Mouse (Mus musculus) activated CD4-positive, CD25-positive, alpha-beta regulatory T cell (primary cell): ENCODE data around the gene Romo1. TPM values are rescaled to one million over a fixed set of nuclear protein-coding genes. Genes with fewer than 3 reads are reported as not detected.

Source experiments
- polyA plus RNA-seq, 2 experiments: library from polyadenylated mRNA; unstranded; fragments of 100-300 nt; shearing (Covaris generic); gene quantifications; one replicate each; pipeline ENCODE4 v1.2.1; 2017

Gene Romo1
- polyA plus RNA-seq: 100 to 1,000 TPM; 177 to 202 TPM

GRCm38 (mm10) chr2:156143953-156144724, at the start of gene Romo1, which contains the start of gene Nfs1:
Gene Romo1, plus strand, starts transcription at chr2:156144039.
Gene Nfs1, minus strand, starts transcription at chr2:156144186.

GRCm38 (mm10) chr2:156111358-156112079, 32.3 kb upstream of the Romo1 start, which contains the start of the genes Cpne1 and Rbm12:
Gene Cpne1, minus strand, starts transcription at chr2:156111965.
Gene Rbm12, minus strand, starts transcription at chr2:156111978.

GRCm38 (mm10) chr2:156126992-156127391, 16.8 kb upstream of the Romo1 start, which contains the start of gene Gm28036:
Gene Gm28036, minus strand, starts transcription at chr2:156127092.

DNA sequence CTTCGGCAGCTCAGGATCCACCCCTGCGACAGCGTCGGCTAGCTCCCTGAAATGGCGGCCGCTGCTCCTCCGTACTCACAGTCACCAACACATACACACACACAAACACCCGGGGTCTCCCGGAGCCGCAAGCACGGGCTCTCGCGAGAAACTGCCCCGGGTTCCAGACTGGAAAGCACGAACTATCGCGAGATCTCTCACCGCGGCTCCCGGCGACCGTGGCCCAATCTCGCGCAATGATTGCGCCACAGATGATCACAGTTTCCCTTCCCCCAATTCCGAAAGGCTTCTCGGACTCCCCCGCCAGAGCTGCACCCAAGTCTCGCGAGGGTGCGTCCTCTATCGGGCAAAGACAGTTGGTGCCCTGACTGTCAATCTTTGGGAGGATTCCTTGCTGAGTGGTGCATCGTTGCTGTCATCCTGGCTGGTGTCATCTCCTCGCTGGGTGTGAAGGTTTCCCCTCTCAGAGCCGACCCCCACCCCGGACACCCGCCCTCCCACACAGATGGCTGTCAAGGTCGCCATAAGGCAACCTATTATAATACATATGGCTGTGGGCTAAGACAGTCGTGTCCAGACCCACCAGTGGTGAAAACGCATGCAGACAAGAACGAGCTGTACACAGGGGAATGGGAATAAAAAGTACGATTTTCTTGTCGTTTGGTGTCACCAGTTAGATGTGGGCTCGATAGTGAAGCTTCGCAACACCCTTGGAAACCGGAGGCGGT, 36.4 kb downstream of the Romo1 start, which contains the start of gene Rbm39:
Gene Rbm39, minus strand, starts transcription at position 145 of the 728 bp plus-strand sequence.

Other genes with a start within 250 kb of the Romo1 start
- gene Uqcc1, start 213.7 kb upstream of the Romo1 start, polyA plus RNA-seq: 10 to 100 TPM; 26.6 to 30.4 TPM
- gene Gm15557, start 203.3 kb upstream of the Romo1 start, polyA plus RNA-seq: not detected
- not detected for gene Gdf5, start 198.7 kb upstream of the Romo1 start, polyA plus RNA-seq
- 10 to 100 TPM; 23.8 to 46.7 TPM for gene Cep250, start 187.6 kb upstream of the Romo1 start, polyA plus RNA-seq
- 1 to 10 TPM; 1.4 to 2.1 TPM for gene 6430550D23Rik, start 136.1 kb upstream of the Romo1 start, polyA plus RNA-seq
- gene Ergic3, start 136.0 kb upstream of the Romo1 start, polyA plus RNA-seq: 100 to 1,000 TPM; 132 to 136 TPM
- under 1 TPM in 1 of 2 experiments, not detected in 1; 0.11 TPM for gene Fer1l4, start 91.1 kb upstream of the Romo1 start, polyA plus RNA-seq
- gene Spag4, start 78.9 kb upstream of the Romo1 start, polyA plus RNA-seq: under 1 TPM; 0.27 to 0.60 TPM
- 100 to 1,000 TPM in 1 of 2 experiments, 10 to 100 TPM in 1; 99.2 to 101 TPM for gene Cpne1, start 32.1 kb upstream of the Romo1 start, polyA plus RNA-seq
- 10 to 100 TPM; 22.7 to 30.1 TPM for gene Rbm12, start 32.1 kb upstream of the Romo1 start, polyA plus RNA-seq
- 10 to 100 TPM; 14.5 to 20.1 TPM for gene Gm28036, start 16.9 kb upstream of the Romo1 start, polyA plus RNA-seq
- 10 to 100 TPM; 55.4 to 63.2 TPM for gene Nfs1, start 147 bp downstream of the Romo1 start, polyA plus RNA-seq
- 100 to 1,000 TPM; 791 to 895 TPM for gene Rbm39, start 36.2 kb downstream of the Romo1 start, polyA plus RNA-seq
- gene Phf20, start 52.4 kb downstream of the Romo1 start, polyA plus RNA-seq: 10 to 100 TPM; 53.5 to 76.8 TPM
- 1 to 10 TPM; 3.8 to 4.1 TPM for gene Cnbd2, start 168.3 kb downstream of the Romo1 start, polyA plus RNA-seq
- 100 to 1,000 TPM; 151 to 181 TPM for gene Scand1, start 168.7 kb downstream of the Romo1 start, polyA plus RNA-seq